Mouse (Mus musculus): Measurements from ENCODE around the gene Acat1. TPM values are rescaled to one million over a fixed set of nuclear protein-coding genes. Genes with fewer than 3 reads are reported as not detected.

Acat1 gene
- polyA plus RNA-seq, 1 experiment from 2014 or later, result 157 TPM

GRCm38 (mm10) chr9:53570662-53571061 is 39.5 kb downstream of the Acat1 start:
- H3K4me2 ChIP-seq (ENCODE audit: low read length), result no peak overlapping the region
- H3K36me3 ChIP-seq (ENCODE audit: control insufficient read depth, insufficient read depth, low read length), result peaks cover 66% of the 10 kb centered on the region
- no peaks in the 10 kb centered on the region for H3K27me3 ChIP-seq (ENCODE audit: control insufficient read depth, insufficient read depth, low read length)
- ATAC-seq (ENCODE audit: low FRiP score, low TSS enrichment) (no peak), DNase-seq (no peak)
- H3K4me3 ChIP-seq (replicated peaks; ENCODE audit: low read depth, low read length), result no peak overlapping the region
- WGBS, result 95% methylated on average over 6 of the region's 6 CpGs
- H3K9me3 ChIP-seq (ENCODE audit: control insufficient read depth, low read length), result no peaks in the 10 kb centered on the region
- no peaks in the 10 kb centered on the region for H3K4me1 ChIP-seq (ENCODE audit: control insufficient read depth, insufficient read depth, low read length)
- H3K9ac ChIP-seq (replicated peaks; ENCODE audit: low read length), result no peak overlapping the region
- H3K27ac ChIP-seq (replicated peaks; ENCODE audit: low read depth, low read length), result no peak overlapping the region

- DNase-seq (peak; percentile 33), ATAC-seq (ENCODE audit: low FRiP score, low TSS enrichment) (no peak; the same call in 1 of the 2 replicates)
- H3K36me3 ChIP-seq (ENCODE audit: control insufficient read depth, insufficient read depth, low read length), result no peaks in the 10 kb centered on the region
These were observed 72.7 kb downstream of the Acat1 start for GRCm38 (mm10) chr9:53537336-53537965.

GRCm38 (mm10) chr9:53536558-53537320 is 73.4 kb downstream of the Acat1 start, which contains the start of the genes Atm and Npat:
TSS of gene Atm (minus strand) at chr9:53536740.
TSS of gene Npat (plus strand) at chr9:53537047.
- Histone ChIP-seq H3K9ac (replicated peaks; ENCODE audit: low read length) (peak within 1 kb of the TSS; percentile 74), H3K4me2 (ENCODE audit: low read length) (peak within 1 kb of the TSS; percentile 89), H3K27me3 (ENCODE audit: control insufficient read depth, insufficient read depth, low read length) (no peaks in the 10 kb centered on the region), H3K4me3 (replicated peaks; ENCODE audit: low read depth, low read length) (peak within 1 kb of the TSS; percentile 67), H3K27ac (replicated peaks; ENCODE audit: low read depth, low read length) (peak within 1 kb of the TSS; percentile 80), H3K9me3 (ENCODE audit: control insufficient read depth, low read length) (no peaks in the 10 kb centered on the region), H3K4me1 (ENCODE audit: control insufficient read depth, insufficient read depth, low read length) (peaks cover 11% of the 10 kb centered on the region; the same call in 1 of the 2 replicates), H3K36me3 (ENCODE audit: control insufficient read depth, insufficient read depth, low read length) (peaks cover 3% of the 10 kb centered on the region; the same call in 1 of the 2 replicates)
- WGBS, result under 1% methylated on average over 69 of the region's 69 CpGs
- peak; percentile 100 for DNase-seq
- ATAC-seq (ENCODE audit: low FRiP score, low TSS enrichment), result peak; percentile 100

More at GRCm38 (mm10) chr9:53537336-53537965, 72.7 kb downstream of the Acat1 start:
- Histone ChIP-seq H3K4me3 (replicated peaks; ENCODE audit: low read depth, low read length) (peak overlapping the region; percentile 67), H3K27me3 (ENCODE audit: control insufficient read depth, insufficient read depth, low read length) (no peaks in the 10 kb centered on the region), H3K27ac (replicated peaks; ENCODE audit: low read depth, low read length) (peak overlapping the region; percentile 80), H3K9me3 (ENCODE audit: control insufficient read depth, low read length) (no peaks in the 10 kb centered on the region), H3K4me2 (ENCODE audit: low read length) (peak overlapping the region; percentile 89), H3K9ac (replicated peaks; ENCODE audit: low read length) (peak overlapping the region; percentile 74), H3K4me1 (ENCODE audit: control insufficient read depth, insufficient read depth, low read length) (peaks cover 11% of the 10 kb centered on the region; the same call in 1 of the 2 replicates)
- WGBS, result under 1% methylated on average over 32 of the region's 34 CpGs

DNA sequence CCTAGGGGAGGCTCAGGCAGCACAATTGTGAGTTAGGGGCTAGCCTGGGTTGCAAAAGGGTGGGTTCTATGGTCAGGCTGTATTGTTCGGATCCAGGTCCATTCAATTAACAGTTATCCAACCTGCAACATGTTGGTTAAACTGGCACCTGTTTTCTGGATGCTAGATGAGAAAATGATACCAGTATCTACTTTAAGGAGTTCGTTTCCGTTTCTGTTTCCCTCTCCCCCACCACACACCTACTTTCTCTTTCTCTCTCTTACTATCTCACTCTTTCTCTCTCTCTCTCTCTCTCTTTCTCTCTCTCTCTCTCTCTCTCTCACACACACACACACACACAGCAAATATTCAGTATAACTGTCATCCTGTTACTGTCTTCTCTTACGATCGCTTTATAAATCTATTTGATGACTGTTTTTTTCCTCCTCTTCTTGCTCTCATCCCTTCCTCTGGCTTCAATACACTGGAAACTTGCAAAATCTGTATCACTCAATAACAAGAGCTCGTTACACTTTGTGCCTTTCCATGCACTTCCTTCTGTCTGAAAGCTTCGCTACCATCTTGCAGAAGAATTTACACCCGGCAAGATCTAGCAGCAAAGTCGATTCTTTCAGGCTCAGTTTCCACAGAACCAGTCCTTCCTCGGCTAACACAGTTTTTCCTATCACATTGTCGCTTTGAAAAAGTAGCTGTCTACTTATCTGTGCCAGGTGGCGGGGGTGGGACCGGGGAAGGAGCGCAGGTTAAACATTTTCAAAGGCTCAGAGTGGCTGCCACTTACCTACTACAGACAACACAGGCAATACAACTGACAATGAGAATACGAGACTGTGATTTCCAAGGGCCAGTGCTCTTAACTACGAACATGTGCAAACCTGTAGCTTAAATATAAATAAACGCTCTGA is 74.5 kb downstream of the Acat1 start:
- DNase-seq (no peak), ATAC-seq (ENCODE audit: low FRiP score, low TSS enrichment) (no peak)
- Histone ChIP-seq H3K4me1 (ENCODE audit: control insufficient read depth, insufficient read depth, low read length) (peaks cover 11% of the 10 kb centered on the region; the same call in 1 of the 2 replicates), H3K4me2 (ENCODE audit: low read length) (peak overlapping the region; percentile 89), H3K9me3 (ENCODE audit: control insufficient read depth, low read length) (no peaks in the 10 kb centered on the region), H3K4me3 (replicated peaks; ENCODE audit: low read depth, low read length) (peak overlapping the region; percentile 67), H3K9ac (replicated peaks; ENCODE audit: low read length) (peak overlapping the region; percentile 60), H3K36me3 (ENCODE audit: control insufficient read depth, insufficient read depth, low read length) (peaks cover 12% of the 10 kb centered on the region), H3K27me3 (ENCODE audit: control insufficient read depth, insufficient read depth, low read length) (no peaks in the 10 kb centered on the region), H3K27ac (replicated peaks; ENCODE audit: low read depth, low read length) (peak overlapping the region; percentile 67; the same call in 1 of the 2 replicates)
- WGBS, result 22% methylated on average over 17 of the region's 17 CpGs

Other genes with a start within 250 kb of the Acat1 start
- 2.0 and 5.5 TPM in 2 replicates for gene Kdelc2, start 226.4 kb downstream of the Acat1 start, polyA plus RNA-seq (2014; fragmentation: Nextera tagmentation; extraction: Ambion mirVana)
- 0.08 and 0.41 TPM in 2 replicates for gene 4930550C14Rik, start 208.1 kb downstream of the Acat1 start, polyA plus RNA-seq (2014; fragmentation: Nextera tagmentation; extraction: Ambion mirVana)
- 11.2 and 13.0 TPM in 2 replicates for gene Atm, start 73.6 kb downstream of the Acat1 start, polyA plus RNA-seq (2014; fragmentation: Nextera tagmentation; extraction: Ambion mirVana)
- gene Npat, start 73.3 kb downstream of the Acat1 start, polyA plus RNA-seq (2014; fragmentation: Nextera tagmentation; extraction: Ambion mirVana), result 10.3 and 16.1 TPM in 2 replicates
- gene Cul5, start 59.6 kb upstream of the Acat1 start, polyA plus RNA-seq (2014; fragmentation: Nextera tagmentation; extraction: Ambion mirVana), result 64.1 and 69.3 TPM in 2 replicates
- 2.8 and 3.0 TPM in 2 replicates for gene Rab39, start 95.8 kb upstream of the Acat1 start, polyA plus RNA-seq (2014; fragmentation: Nextera tagmentation; extraction: Ambion mirVana)
- 7.1 and 7.3 TPM in 2 replicates for gene Slc35f2, start 161.2 kb upstream of the Acat1 start, polyA plus RNA-seq (2014; fragmentation: Nextera tagmentation; extraction: Ambion mirVana)
- not detected in 2 replicates for gene Sln, start 239.8 kb upstream of the Acat1 start, polyA plus RNA-seq (2014; fragmentation: Nextera tagmentation; extraction: Ambion mirVana)

Measured in midbrain, embryonic 14.5 days (tissue).